Mouse (Mus musculus): ENCODE results near the gene Gsg1l.

The Gsg1l gene

DNA sequence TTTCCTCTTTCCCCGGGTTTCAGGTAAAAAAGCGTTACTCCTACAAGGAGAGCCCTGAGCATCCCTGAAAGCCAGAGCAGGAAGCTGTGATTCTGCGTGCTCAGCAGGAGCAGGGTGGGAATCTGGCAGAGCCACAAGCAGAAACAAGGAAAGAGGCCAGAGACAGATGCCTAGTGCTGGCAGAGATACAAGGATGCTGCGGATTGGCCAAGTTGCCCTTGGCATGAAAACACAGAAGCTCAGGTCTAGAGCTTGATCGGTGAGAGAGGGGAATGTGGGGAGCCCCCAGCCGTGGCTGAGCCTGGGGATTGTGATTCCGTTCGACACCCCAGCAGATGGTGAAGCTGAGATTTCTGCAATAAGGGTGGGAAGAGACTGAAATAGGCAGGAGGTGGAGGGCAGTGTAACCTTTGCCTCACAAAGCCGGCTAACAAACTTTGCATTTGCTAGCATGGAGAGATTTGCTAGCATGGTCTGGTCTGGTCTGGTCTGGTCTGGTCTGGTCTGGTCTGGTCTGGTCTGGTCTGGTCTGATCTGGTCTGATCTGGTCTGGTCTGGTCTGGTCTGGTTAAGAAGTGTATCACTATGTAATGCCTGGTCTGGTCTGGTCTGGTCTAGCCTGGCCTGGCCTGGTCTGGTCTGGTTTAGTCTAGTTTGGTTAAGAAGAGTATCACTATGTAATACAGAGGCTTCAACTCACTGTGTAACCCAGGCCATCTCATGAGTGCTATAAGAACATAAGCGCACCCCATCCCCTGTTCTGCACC is 50.4 kb downstream of the Gsg1l start:
- DNase-seq (ENCODE audit: low spot score in 2 of 2), result no peak

DNA sequence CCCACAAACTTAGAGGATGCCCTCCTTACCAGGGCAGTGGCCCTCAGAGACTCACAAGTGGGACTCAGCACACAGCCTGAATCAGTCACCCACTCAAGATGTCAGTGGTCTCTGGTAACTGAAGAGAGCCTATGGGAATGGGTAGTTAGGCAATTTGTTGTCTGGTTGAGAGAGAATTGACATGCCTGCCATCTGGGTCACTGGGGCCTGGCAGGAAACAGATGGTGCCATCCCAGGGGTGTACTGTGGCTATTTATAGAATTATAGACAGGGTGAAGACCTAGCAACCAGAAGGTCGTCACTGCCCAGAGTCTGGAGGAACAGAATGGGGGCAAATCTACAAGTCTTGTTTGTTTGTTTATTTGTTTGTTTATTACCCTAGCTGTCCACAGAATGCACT is 54.8 kb downstream of the Gsg1l start:
- DNase-seq (ENCODE audit: low spot score in 2 of 2), result no peak

GRCm38 (mm10) chr7:126026600-126026999 is 55.6 kb downstream of the Gsg1l start:
- DNase-seq (ENCODE audit: low spot score in 2 of 2), result no peak

GRCm38 (mm10) chr7:126019966-126020365 is 62.2 kb downstream of the Gsg1l start:
- DNase-seq (ENCODE audit: low spot score in 2 of 2), result no peak

DNA sequence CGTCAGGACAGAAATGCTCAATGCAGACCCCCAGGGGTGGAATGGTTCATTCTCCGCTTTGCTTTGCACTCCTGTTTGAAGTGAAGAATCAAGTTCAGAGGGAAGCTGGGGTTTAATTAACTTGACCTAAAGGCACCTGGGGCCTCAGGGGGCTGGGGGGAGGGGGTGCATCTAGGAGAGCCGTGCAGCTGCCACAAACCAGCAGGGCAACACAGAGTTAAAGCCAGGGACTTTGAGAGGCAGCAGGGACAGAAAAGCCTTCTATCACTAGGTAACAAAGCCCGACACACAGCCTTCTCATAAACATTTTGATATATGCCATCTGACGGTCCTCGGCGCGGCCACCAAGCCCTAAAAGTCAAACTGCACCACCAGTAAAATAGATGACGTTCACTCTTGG is 62.9 kb downstream of the Gsg1l start:
- DNase-seq (ENCODE audit: low spot score in 2 of 2), result no peak

- no peak for DNase-seq (ENCODE audit: low spot score in 2 of 2)
Measured at GRCm38 (mm10) chr7:126017455-126017854, 64.8 kb downstream of the Gsg1l start.

- DNase-seq (ENCODE audit: low spot score in 2 of 2), result no peak
Measured at GRCm38 (mm10) chr7:126012325-126013021, 69.7 kb downstream of the Gsg1l start.

GRCm38 (mm10) chr7:126008789-126009148 is 73.4 kb downstream of the Gsg1l start:
- no peak for DNase-seq (ENCODE audit: low spot score in 2 of 2)

GRCm38 (mm10) chr7:126008139-126008788 is 73.9 kb downstream of the Gsg1l start:
- DNase-seq (ENCODE audit: low spot score in 2 of 2), result no peak

DNA sequence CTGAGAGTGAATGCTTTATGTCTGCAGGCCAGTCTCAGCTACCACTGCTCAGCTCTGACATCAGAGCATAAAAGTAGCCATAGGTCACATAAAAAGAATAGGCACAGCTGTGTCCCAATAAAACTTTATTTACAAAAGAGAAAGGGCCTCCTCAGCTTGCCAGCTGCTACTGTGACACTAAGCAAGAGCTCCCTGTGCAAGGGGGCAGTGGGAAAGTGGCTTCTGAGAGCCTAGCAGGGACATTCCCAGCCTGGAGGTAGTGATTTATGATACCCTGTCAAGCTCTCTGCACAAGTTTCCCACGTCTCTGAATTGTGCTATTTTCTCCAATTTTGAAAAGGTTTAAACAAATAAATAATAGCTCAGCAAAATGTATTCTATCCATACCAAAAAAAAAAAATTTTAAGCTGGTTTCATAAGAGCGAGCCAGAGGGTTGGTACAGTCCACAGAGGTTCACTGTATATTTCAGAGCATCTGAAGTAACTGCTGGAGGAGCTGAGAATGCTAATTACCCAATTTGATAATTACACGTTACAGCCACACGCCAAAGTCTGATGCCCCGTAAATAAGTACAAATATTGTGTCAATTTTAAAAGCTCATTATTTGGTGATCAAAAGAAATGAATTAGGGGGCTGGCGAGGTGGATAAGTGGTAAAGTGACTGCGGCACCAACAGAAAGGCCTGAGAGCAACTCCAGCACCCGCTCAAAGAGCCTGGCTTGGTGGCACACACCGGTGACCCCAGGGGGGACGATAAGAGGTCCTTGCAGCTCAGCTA is 74.9 kb downstream of the Gsg1l start:
- no peak for DNase-seq (ENCODE audit: low spot score in 2 of 2)

DNA sequence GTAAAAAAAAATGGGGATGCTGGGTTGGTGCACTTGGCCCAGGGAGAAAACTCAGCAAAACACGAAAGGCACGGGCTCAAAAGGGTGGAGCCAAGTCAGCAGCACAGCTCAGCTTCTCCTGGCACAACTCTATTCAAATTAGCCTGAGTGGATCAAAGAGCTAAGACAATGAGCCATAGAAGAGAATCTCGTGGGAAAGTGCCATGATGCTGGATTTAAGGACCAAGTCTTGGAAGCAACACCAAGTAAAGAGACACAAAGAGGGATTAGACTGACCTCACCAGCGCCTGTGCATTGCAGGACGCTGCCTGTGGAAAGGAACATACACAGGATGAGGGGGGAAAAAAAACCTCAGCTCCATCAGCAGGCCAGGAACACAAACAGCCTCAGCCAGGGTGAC is 76.9 kb downstream of the Gsg1l start:
- DNase-seq (ENCODE audit: low spot score in 2 of 2), result no peak

DNA sequence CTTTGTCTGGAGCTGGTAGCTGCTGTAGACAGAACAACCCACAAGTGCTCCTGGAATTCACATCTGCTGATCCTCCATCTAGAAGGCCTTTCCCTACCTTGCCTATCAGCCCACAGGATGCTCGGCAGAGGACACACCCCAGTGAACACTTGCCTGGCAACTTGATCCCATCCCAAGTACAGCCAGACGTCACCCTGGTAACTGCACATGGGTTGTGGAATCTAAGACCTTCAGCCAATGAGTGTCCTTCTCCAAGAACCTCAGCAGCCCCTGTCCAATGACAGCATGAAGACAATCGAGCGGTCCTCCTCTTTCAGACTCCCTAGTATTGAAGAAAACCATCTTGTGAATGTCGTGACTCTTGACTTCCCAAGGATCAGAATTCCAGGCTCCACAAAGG is 80.5 kb downstream of the Gsg1l start:
- DNase-seq (ENCODE audit: low spot score in 2 of 2), result no peak

- DNase-seq (ENCODE audit: low spot score in 2 of 2), result no peak
Measured at GRCm38 (mm10) chr7:125999921-126000320, 82.3 kb downstream of the Gsg1l start.

DNA sequence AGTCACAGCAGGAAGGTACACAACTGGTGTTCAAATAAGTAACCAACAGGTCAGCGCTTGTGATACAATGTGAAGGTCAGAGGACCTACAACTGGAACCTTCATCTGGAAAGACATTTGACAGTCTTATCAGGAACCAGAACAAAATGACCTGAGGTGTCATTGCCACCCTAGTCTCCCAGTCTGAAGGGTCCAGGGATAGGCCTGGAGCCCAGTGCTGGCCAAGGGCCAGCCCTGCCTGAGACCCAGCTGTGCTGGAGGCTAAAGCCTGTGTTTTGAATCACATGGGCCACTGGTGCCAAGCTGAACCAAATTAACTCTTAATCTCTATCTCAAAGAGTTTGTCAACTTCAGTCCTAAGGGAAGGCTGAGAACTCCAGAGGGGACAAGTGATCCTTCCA is 86.1 kb downstream of the Gsg1l start:
- no peak for DNase-seq (ENCODE audit: low spot score in 2 of 2)

DNA sequence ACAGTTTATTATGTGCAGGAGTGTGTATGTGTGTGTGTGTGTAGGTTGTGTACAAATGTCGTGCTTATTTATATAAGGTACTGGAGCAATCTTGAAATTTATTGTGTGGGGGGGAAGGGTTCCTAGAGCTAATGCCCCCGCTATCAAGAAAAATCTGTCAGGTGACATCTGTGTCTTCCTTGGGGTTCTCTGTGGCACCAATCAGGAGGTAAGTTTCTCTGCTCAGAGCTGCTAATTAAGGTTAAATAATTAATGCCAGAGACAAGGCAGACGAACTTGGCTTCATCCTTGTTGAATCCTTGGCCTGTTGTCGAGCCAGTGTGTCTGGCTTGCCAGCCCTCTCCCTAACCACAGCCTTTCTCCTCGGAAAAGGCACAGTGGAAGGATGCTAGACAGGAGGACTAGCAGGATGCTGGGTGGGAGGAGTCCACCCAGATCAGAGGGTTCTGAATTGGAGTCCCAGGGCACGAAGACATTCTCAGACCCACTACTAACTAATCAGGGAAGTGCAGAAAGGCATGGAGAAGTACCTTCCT is 89.8 kb downstream of the Gsg1l start:
- no peak for DNase-seq (ENCODE audit: low spot score in 2 of 2)

GRCm38 (mm10) chr7:125991846-125992245 is 90.4 kb downstream of the Gsg1l start:
- DNase-seq (ENCODE audit: low spot score in 2 of 2), result no peak

DNA sequence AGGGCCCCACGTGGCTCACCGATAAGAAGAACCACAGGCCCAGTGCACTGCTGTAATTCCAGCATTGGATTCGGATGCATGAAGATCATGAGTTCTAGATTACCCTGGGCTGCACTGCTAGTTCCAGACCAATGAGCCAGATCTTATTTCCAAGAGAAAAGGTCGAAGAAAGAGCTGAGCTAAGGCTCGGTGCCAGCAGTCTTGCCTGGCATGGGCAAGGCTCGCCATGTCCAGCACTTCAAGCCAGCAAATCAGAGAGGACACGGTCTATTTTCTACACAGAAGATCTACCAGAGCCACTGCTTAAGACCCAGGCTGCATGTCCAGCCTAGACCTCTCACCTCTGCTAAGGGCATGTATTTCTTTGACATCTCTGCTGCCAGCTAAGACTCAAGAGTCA is 92.2 kb downstream of the Gsg1l start:
- no peak for DNase-seq (ENCODE audit: low spot score in 2 of 2)

- no peak for DNase-seq (ENCODE audit: low spot score in 2 of 2)
Measured at GRCm38 (mm10) chr7:125989489-125989888, 92.7 kb downstream of the Gsg1l start.

DNA sequence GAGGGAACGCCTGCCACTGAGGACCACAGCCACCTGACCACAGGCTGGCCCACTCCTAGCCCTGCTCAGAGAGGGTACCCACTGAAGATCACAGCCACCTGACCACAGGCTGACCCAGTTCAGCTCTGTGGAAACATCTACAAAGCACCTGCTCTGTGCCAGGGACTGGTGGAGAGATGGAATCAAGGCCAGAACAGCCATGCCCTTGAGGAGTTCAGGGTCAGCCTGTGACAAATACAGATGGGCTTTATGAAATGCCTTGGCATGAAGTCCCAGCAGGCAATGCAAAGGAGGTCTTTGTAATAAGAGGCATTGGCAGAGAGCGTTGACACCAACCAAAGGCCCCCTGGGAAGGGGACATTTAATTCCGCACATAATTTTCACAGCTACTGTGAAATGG is 93.9 kb downstream of the Gsg1l start:
- DNase-seq (ENCODE audit: low spot score in 2 of 2), result no peak

DNA sequence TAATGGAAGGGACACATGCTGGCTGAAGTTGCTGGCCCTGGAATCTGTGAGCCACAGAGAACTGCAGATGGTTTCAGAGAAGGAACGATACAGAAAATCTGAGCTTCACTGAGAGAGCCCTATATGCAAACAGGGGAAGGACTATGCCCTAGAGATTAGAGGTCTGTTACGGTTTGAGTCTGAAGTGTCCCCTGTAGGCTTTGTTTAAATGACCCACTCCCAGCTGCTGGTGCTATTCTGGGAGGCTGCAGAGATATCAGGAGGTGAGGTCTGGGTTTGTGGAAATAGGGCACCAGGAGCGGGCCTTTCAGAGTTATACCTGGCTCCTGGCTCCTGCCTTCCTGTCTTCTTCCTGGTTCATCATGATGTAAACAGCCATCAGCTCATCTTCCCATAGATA is 95.1 kb downstream of the Gsg1l start:
- DNase-seq (ENCODE audit: low spot score in 2 of 2), result no peak

DNA sequence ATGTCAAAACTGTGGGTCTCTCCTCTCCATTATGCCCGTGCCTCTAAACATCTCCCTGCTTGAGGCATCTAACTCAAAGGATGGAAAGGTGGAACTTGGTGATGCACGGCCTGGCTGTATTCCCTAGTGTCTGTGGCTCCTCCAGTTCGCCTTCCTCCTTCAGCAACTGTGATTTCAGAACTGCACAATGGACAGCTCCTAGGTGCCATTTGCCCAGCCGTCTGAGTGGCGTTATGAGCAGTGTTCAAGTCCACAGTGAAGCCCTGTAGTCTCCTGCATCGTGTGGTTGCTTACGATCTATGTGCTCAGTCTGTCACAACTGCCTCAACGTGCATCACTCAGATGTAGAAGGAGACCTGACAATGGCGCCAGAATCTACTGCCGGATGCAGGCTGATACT is 96.6 kb downstream of the Gsg1l start:
- no peak for DNase-seq (ENCODE audit: low spot score in 2 of 2)

Measured in urinary bladder, adult 18-20 months (tissue).